Mouse (Mus musculus) B cell, adult 2 months (primary cell): ENCODE results near the gene 1700037C18Rik.
"Not testable (repeated sequence)": the region's sequence is repeated elsewhere in the genome, so short reads cannot be mapped to it uniquely, and the experiment has no call there.

Experiments
- DNase-seq, 2 experiments: peaks; one replicate each; pipeline ENCODE4 v3.0.0; 2022

The 1700037C18Rik gene

DNA sequence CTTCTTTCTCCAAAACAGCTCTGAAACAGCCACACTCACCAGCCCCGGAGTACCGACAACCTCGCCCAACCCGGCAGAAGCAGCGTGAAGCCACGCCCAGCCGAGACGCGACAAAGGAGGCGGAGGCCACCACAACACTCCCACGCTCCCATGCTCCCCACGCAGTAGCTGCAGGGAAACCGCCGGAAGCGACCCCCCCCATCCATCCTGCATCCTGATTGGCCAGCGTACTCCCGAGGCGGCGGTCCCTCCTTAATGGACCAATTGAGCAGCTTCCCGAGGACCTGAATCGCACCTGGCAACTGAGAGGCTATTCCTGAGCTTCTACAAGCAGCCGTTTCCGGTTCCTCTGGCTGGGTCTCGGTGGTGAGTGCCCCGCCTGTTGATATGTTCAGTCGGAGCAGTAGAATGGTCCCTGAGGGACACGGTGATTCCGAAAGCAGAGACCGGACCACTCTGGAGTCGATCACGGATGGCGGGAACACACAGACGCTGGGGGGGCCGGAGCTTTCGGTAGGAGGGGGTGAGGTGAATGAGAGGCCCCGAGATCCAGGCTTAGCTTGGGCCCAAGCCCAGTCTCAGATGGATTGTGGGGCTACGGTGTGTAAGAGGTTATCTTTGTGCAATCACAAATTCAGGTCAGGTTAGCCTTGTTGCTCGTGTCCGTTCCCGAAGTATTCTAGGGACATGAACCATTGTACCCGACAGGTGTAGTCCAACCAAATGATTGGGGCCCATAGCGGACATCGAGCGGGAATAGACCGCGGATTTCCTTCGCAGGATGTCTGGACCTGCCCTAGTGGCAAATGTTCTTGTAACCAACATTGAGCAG lies 36.1 kb downstream of the 1700037C18Rik start, which contains the start of gene Naa60:
Gene Naa60 (plus strand): TSS at position 160 of the 832 bp plus-strand sequence.
- peak; percentile 83 to 84 for DNase-seq

GRCm38 (mm10) chr16:3871815-3872214 lies 36.7 kb downstream of the 1700037C18Rik start:
- no peak for DNase-seq

DNA sequence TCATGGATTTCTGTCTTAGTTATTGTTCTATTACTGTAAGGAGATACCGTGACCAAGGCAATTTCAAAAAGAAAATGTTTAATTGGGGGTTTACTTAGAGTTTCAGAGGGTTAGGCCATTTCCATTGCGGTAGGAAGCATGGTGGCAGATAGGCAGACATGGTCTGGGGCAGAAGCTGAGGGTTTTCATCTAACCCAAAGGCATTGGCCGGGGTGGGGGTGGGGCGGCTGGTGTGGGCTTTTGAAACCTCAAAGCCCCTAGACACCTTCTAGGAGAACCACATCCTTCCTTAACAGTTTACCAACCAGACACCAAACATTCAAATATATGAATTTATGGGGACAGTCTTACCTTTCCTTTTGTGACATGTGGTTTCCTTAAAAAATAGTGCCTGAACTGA lies 49.2 kb downstream of the 1700037C18Rik start:
- DNase-seq, result no peak

DNA sequence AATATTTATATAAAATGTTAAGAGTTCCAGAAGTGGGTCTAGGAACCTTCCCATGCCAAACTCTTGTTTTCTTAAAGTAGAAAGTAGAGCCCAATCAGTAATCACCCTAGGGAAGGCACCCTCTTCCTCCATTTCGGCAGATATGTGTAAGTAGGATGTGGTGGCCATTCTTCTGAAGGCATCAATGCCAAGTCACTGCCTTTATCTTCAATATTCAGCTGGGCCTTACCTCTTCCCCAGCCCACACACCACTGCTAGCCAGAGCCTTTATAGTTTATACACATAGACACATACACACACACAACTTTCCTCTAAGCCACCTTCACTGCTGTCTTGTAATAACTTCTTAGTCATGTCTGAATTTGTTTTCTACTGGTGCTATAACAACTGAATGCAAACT lies 52.7 kb downstream of the 1700037C18Rik start:
- DNase-seq, result no peak

DNA sequence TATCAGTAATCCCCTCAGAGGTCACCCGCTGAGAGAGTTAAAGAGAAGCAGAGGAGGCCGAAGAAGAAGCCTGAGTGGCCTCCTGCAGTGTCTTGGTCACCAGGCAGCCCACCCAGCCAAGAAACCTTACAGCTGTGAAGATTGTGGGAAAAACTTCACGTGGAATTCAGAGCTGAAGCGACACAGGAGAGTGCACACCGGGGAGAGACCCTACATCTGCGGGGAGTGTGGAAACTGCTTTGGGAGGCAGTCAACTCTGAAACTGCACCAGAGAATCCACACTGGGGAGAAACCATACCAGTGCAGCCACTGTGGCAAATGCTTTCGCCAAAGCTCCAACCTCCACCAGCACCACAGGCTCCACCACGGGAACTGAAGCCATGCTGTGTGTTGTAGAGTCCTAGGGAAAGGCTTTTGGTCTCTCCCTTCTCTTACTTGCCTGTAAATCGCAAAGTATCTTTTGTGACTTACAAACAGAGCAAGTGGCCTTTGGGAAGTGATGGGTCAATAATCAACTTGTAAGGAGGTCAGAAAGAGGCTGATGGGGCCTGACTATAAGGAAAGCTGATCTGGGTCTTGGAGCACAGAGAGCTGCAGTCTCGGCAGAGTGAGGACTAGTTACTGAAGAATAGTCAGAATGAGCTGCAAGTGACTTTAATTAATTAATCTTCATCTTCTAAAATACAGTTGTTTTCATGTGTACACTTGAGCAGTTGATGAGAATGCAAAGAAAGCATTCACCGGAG lies 53.9 kb downstream of the 1700037C18Rik start:
- no peak for DNase-seq

DNA sequence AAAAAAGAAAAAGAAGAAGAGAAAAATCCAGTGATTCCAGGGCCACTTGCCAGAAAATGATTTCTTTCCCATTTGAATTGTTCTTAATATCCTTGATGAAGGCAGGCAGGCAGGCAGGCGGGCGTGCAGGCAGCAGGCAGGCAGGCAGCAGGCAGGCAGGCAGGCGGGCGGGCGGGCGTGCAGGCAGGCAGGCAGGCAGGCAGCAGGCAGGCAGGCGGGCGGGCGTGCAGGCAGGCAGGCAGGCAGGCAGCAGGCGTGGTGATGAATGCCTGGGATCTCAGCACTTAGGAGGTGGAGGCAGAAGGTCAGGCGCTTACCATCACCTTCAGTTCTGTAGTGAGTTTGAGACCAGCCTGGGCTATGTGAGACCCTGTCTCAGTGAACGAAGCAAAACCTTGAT lies 55.9 kb downstream of the 1700037C18Rik start:
- no peak for DNase-seq

- not testable (repeated sequence) for DNase-seq
These were observed 57.2 kb downstream of the 1700037C18Rik start for GRCm38 (mm10) chr16:3851301-3851700.

- DNase-seq, result peak in 1 of 2 experiments; percentile 13
These were observed 60.1 kb downstream of the 1700037C18Rik start for GRCm38 (mm10) chr16:3848416-3848815.

DNA sequence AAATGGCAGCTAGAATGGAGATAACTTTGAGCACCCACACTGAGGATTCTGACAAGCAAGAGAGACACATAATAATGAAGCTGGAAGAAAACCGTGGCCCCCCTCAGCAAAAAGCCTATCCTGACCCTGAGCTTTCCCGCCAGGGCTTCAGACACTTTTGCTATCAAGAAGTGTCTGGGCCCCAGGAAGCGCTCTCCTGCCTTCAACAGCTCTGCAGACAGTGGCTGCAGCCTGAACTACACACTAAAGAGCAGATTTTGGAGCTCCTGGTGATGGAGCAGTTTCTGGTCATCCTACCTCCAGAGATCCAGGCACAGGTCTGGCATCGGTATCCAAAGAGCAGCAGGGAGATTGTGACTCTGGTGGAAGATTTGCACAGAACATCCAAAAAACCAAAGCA lies 60.6 kb downstream of the 1700037C18Rik start:
- DNase-seq, result no peak

- DNase-seq, result peak; percentile 89 to 93
These were observed 61.6 kb downstream of the 1700037C18Rik start, which contains the start of gene Zfp174 for GRCm38 (mm10) chr16:3846711-3847518. Gene Zfp174 (plus strand): TSS chr16:3847268.
